Mouse (Mus musculus) heart, embryonic 16.5 days (tissue): ENCODE results near the gene Dab2ip. TPM values are rescaled to one million over a fixed set of nuclear protein-coding genes. Genes with fewer than 3 reads are reported as not detected.
A peak's percentile ranks its signal among the peaks of the same experiment; 100 is the strongest.

ENCODE experiments used
- ATAC-seq: fragments of 200-750 bp; cut with Nextera tagmentation; replicated peaks from 2 replicates; pipeline ENCODE4 v1.8.0; 2017; ENCODE audit warnings: moderate number of reproducible peaks; ENCODE audit not compliant: insufficient read depth, low FRiP score; ENCODE audit errors: extremely low read depth
- H3K27ac ChIP-seq: fragments of 300-500 bp; sonication (generic); 2 replicates; pipeline ENCODE4 v1.5.1; 2014; ENCODE audit warnings: mild to moderate bottlenecking, low read length, control low read depth, moderate library complexity
- H3K27me3 ChIP-seq: fragments of 300-500 bp; sonication (generic); 2 replicates; pipeline ENCODE4 v1.6.1; 2014; ENCODE audit warnings: low read length, mixed read lengths; ENCODE audit not compliant: control insufficient read depth, insufficient read depth
- H3K36me3 ChIP-seq: fragments of 300-500 bp; sonication (generic); 2 replicates; pipeline ENCODE4 v1.6.1; 2014; ENCODE audit not compliant: control insufficient read depth, insufficient read depth
- H3K4me1 ChIP-seq: fragments of 300-500 bp; sonication (generic); 2 replicates; pipeline ENCODE4 v1.6.1; 2014; ENCODE audit warnings: low read length, mixed read lengths; ENCODE audit not compliant: control insufficient read depth, insufficient read depth
- H3K4me2 ChIP-seq: fragments of 300-500 bp; sonication (generic); 2 replicates; pipeline ENCODE4 v1.6.1; 2014; ENCODE audit warnings: low read depth, mild to moderate bottlenecking, control low read depth, low read length
- H3K4me3 ChIP-seq: fragments of 300-500 bp; sonication (generic); 2 replicates; pipeline ENCODE4 v1.5.1; 2014; ENCODE audit warnings: mild to moderate bottlenecking, control low read depth, low read length
- H3K9ac ChIP-seq: fragments of 300-500 bp; sonication (generic); 2 replicates; pipeline ENCODE4 v1.6.1; 2014; ENCODE audit warnings: low read length, control low read depth
- H3K9me3 ChIP-seq: fragments of 300-500 bp; sonication (generic); replicated peaks from 2 replicates; pipeline ENCODE4 v1.6.1; 2016; ENCODE audit warnings: low read length; ENCODE audit not compliant: control insufficient read depth
- WGBS: fragments of 180-500 bp; shearing (Covaris S2); extraction: QIAGEN DNeasy Blood & Tissue Kit; methylation state at CpG from one replicate; pipeline ENCODE4 v1.1.7; 2014; 5-methylcytosine and 5-hydroxymethylcytosine counted together
- polyA plus RNA-seq: library from polyadenylated mRNA; unstranded; fragments of >200 nt; fragmentation: Nextera tagmentation; extraction: Ambion mirVana; gene quantifications from 2 replicates; pipeline ENCODE4 v1.2.1, GENCODE M21; 2015

Gene Dab2ip
- polyA plus RNA-seq, 1 experiment from 2014 or later: 27.1 TPM

DNA sequence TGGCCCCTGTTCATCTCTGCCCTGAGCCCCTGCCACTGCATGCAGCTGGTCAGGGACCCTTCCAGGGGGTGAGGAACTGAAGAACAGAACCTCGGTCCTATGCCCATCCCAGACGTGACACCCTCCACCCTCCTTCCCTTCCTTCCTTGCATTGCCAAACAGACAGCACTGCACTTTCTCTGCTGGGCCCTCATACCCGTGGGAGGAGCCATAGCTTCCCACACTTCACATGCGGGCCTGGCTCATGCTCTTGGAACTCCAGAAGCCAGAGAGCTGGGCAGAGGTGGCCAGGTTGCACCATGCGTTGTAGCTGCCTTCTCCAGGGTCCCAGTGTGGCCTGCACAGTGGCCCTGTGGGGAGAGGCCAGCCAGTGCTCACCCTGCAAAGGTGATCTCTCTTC is 170.6 kb downstream of the Dab2ip start:
- Histone ChIP-seq H3K9me3 (0 out of 2 replicates have a peak, but pooled peaks cover 2% of the 10 kb centered on the region), H3K36me3 (peaks cover 43% of the 10 kb centered on the region), H3K27me3 (no peaks in the 10 kb centered on the region), H3K9ac (peak overlapping the region; percentile 22; the same call in 1 of the 2 replicates), H3K4me3 (no peak overlapping the region), H3K4me1 (peaks cover 15% of the 10 kb centered on the region), H3K27ac (peak overlapping the region; percentile 44; the same call in 1 of the 2 replicates), H3K4me2 (no peak overlapping the region)
- 0 out of 2 replicates have a peak, but pooled peaks have one; percentile 19 for ATAC-seq
- WGBS: 26% methylated on average over 5 of the region's 5 CpGs

DNA sequence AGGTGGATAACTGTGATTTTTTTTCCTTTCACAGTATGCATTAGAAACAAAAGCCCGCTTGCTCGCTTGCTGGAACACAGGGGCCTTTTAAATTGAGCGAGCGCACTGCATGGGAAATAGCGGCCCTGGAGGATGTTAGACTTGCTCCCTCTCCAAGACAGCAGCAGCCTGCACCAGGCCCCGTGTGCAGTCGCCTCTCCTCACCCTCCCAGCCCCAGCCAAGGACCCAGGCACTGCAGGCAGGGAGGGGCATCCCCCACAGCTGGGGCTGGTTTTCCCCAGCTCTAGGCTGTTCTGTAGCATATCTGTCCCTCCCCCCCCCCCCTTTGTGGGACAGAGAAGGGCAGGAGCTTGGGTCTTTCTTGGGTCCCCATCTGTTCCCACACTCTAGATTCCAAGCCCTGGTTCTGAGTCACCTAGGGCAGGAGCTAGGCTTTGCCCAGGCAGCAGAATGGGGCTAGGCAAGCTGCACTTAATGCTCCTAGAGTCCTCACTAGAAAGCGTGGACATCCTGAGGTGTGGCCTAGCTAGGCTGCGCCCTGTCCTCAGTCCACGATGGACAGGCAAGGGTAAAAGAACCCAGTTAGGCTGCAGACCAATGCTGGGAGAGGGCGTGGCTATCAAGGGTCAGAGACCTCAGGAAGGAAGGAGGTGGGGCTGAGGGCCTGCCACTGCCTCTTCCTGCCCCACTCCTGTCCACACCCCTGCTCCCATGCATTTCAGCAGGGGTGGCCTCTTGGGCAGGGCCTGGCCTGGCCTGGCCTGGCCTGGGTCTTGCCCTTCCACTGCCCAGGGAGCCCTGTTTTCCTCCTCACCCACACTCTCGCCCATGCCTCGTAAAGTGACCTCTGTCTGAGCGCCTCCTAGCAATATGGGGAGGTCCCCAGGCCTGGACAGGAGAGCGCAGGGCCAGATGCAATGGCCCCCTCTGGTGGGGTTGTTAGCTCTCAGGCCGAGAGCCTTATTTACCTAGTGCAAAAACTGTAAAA is 171.3 kb downstream of the Dab2ip start:
- H3K4me2 ChIP-seq: no peak overlapping the region
- H3K9ac ChIP-seq: peak overlapping the region; percentile 22; the same call in 1 of the 2 replicates
- H3K27me3 ChIP-seq: no peaks in the 10 kb centered on the region
- peaks cover 37% of the 10 kb centered on the region for H3K36me3 ChIP-seq
- H3K27ac ChIP-seq: peak overlapping the region; percentile 66
- peaks cover 15% of the 10 kb centered on the region for H3K4me1 ChIP-seq
- H3K4me3 ChIP-seq: no peak overlapping the region
- 53% methylated on average over 16 of the region's 16 CpGs for WGBS
- ATAC-seq: peak; percentile 76
- H3K9me3 ChIP-seq: 0 out of 2 replicates have a peak, but pooled peaks cover 2% of the 10 kb centered on the region

DNA sequence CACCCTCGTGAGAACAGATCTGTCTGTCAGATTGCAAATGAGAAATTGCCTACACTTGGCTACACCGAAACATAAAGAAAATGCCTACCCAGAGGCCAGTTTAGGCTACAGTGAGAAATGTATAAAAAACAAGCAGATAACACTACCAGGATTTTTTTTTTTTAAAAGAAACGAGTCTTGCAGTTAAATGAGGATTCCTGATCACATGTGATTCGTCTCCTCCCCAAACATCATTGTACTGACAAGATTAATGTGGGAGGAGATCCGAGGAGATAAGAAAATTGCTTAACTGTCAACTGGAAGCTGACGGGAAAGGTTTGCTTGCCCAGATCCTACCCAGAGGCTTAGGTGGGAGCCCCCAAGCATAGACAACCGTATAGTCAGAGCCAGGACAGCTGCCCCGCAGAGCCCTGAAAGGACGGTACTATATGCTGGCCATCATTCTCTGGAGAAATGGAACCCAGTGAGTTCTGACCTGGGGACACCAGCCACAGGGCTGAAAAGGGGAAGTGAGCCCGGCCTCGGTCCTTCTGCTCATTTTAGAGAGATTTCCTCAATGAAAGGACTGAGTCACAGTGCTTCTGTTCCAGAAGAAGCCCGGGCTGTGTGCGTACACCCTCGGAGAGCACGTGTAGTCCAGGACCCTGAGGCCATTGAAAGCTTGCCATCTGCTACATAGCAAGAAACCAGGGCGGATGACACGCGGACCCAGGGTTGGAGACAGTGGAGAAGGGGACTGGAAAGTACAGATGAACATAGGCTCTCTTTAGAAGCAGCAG is 173.8 kb downstream of the Dab2ip start:
- H3K4me2 ChIP-seq: no peak overlapping the region
- peaks cover 6% of the 10 kb centered on the region for H3K9me3 ChIP-seq
- H3K27me3 ChIP-seq: no peaks in the 10 kb centered on the region
- ATAC-seq: no peak
- no peak overlapping the region for H3K9ac ChIP-seq
- H3K27ac ChIP-seq: no peak overlapping the region
- peaks cover 26% of the 10 kb centered on the region for H3K36me3 ChIP-seq
- WGBS: 65% methylated on average over 18 of the region's 18 CpGs
- H3K4me1 ChIP-seq: peaks cover 15% of the 10 kb centered on the region
- H3K4me3 ChIP-seq: no peak overlapping the region

DNA sequence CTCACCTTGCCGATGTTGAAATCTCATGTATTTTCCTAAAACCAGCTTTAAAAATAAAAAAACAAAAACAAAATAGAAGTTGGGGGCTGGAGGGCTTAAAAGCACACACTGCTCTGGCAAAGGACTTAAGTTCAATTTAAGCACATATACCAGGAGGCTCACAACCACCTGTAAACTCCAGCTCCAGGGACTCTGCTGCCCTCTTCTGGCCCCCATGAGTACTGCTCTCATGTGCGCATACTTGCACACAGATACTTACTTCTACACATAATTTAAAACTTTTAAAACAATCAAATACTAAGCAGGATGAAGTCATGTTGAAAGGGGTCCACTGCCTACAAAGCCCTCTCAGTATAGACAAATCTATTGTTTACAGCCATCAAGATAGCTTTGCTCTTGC is 176.9 kb downstream of the Dab2ip start:
- Histone ChIP-seq H3K9ac (no peak overlapping the region), H3K4me2 (no peak overlapping the region), H3K27ac (no peak overlapping the region), H3K36me3 (peaks cover 6% of the 10 kb centered on the region; the same call in 1 of the 2 replicates), H3K27me3 (no peaks in the 10 kb centered on the region), H3K4me3 (no peak overlapping the region), H3K4me1 (no peaks in the 10 kb centered on the region), H3K9me3 (peaks cover 6% of the 10 kb centered on the region)
- WGBS: 97% methylated on average over 2 of the region's 2 CpGs
- ATAC-seq: no peak

DNA sequence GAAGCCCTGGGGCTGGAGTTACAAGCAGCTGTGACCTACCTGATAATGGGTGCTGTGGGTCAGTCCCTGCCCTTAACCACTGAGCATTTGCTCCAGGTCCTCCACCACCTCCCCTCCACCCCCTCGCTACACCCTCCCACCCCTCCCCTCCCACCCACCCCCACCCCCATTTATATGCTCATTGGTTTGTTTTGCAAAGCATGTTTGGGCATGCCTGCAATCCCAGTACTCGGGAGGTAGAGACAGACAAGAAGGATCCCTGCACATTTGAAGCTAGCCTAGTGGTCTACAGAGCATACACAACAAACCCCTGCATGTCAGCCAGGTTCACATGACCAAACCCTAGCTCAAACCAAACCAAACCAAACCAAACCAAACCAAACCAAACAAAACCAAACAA is 178.0 kb downstream of the Dab2ip start:
- Histone ChIP-seq H3K27me3 (no peaks in the 10 kb centered on the region), H3K4me3 (no peak overlapping the region), H3K27ac (no peak overlapping the region), H3K9ac (no peak overlapping the region), H3K4me2 (no peak overlapping the region), H3K36me3 (peaks cover 1% of the 10 kb centered on the region; the same call in 1 of the 2 replicates), H3K4me1 (no peaks in the 10 kb centered on the region), H3K9me3 (peaks cover 6% of the 10 kb centered on the region)
- no peak for ATAC-seq
- WGBS: 70% methylated on average over 2 of the region's 2 CpGs

DNA sequence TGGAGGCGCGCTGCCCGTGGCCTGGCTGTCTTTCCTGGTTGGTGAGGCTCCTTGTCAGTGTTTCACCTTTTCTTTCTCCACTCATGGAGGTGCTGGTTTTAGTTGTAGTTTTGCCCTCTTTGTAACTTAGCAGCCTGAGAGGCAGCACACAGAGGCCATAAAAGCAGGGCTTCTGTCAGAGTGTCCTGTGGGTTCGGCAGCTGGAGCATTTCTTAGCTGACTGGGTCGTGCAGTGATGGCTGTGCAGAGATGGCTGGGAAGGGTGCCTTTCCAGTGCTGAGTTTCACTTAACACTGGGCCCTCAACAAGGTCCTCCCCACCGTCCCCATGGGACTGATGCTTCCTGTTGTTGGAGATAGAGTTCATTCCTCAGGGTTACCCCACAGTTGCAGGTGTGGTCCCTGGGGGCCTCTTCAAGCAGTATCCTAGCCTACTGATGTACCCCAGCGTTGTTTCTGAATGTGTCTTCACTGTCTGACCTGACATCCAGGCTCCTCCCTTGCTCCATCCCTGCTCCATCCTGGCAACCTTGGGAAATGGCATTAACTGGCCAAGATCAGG is 179.5 kb downstream of the Dab2ip start:
- ATAC-seq: no peak
- H3K4me3 ChIP-seq: no peak overlapping the region
- H3K9me3 ChIP-seq: peaks cover 6% of the 10 kb centered on the region
- no peak overlapping the region for H3K9ac ChIP-seq
- 69% methylated on average over 7 of the region's 7 CpGs for WGBS
- H3K36me3 ChIP-seq: no peaks in the 10 kb centered on the region
- no peak overlapping the region for H3K4me2 ChIP-seq
- no peaks in the 10 kb centered on the region for H3K4me1 ChIP-seq
- no peaks in the 10 kb centered on the region for H3K27me3 ChIP-seq
- H3K27ac ChIP-seq: no peak overlapping the region

DNA sequence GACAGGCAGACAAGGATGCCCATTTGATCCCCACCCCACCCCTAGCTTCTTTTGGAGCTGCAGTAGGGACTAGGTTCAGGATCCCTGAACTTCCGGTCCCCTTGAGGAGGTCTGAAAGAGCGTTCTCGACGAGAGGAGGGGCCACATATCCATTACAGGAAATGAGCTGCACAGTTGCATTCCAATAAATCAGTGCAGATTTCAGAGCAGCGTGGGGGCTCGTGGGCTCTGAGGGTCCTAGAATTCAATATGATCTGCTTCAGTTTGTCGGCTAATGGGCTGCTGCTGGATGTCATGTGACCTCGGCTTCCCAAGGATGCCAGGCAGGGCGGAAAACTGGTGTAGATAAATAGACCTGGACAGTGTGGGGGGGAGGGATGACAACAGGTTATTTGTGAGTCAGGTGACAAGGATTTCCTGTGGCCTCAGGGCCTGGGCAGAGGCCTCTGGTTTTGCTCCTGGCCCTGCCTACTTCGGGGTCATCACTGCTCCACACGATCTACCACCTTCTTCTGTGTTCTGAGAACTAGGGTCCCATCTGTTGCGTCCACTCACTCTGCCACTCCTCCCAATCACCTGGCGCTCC is 181.7 kb downstream of the Dab2ip start:
- H3K27me3 ChIP-seq: no peaks in the 10 kb centered on the region
- no peaks in the 10 kb centered on the region for H3K4me1 ChIP-seq
- H3K36me3 ChIP-seq: no peaks in the 10 kb centered on the region
- peak overlapping the region; percentile 20; the same call in 1 of the 2 replicates for H3K4me2 ChIP-seq
- no peak overlapping the region for H3K27ac ChIP-seq
- H3K9me3 ChIP-seq: peaks cover 3% of the 10 kb centered on the region
- 54% methylated on average over 13 of the region's 13 CpGs for WGBS
- H3K9ac ChIP-seq: no peak overlapping the region
- no peak for ATAC-seq
- no peak overlapping the region for H3K4me3 ChIP-seq

DNA sequence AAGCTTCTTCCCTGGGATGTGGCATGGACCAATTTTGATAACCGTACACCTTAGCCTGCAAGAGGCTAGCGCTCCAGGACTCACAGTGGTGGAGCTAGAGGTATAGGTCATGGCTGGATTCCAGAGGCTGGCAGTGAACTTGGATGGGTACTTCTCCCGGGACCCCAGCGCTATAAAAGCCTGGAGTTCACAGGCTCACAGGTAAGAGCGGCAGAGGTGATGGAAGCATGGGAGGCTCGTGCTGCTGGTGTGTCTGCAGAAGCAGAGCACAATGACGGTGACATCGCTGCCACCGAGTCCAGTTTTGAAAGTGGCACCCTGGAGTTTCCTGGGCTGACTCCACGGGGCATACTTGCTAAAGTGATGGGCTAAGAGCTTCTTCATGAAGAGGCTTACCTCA is 187.8 kb downstream of the Dab2ip start:
- Histone ChIP-seq H3K4me1 (no peaks in the 10 kb centered on the region), H3K27ac (no peak overlapping the region), H3K36me3 (no peaks in the 10 kb centered on the region), H3K9me3 (no peaks in the 10 kb centered on the region), H3K4me2 (no peak overlapping the region), H3K4me3 (no peak overlapping the region), H3K27me3 (no peaks in the 10 kb centered on the region), H3K9ac (no peak overlapping the region)
- WGBS: 83% methylated on average over 10 of the region's 10 CpGs
- no peak for ATAC-seq
